Mouse (Mus musculus): ENCODE results near the gene Csrnp1. TPM values are rescaled to one million over a fixed set of nuclear protein-coding genes. Genes with fewer than 3 reads are reported as not detected.

Gene Csrnp1
- 10 to 100 TPM in 1 of 2 experiments, 1 to 10 TPM in 1; 5.9 to 12.0 TPM for total RNA-seq (2021)
- long read RNA-seq, experiment 1: 0 reads
- long read RNA-seq, experiment 2: 0 reads

DNA sequence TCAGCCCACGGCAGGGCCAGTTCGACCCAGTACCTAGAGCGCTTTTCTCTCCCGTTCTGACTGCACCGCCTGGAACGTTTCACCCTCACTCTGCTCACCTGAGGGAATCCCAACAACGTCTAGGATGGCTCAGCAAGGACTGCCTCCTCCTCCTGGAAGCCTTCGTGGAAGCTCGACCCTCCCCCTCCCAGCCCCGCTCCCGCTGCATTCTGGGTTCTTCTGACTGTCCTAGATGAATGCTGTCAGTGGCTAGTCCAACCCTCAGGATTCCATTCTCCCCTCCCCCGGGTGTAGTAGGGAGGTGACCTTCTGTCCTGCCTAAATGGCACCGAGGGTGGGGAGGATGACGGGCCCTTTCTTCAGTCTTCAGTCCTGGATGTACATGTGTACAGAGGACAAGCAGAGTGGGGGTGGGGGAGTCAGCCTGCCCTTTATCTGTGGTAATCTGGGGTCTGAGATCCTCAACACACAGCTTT is at the start of gene Csrnp1:
Gene Csrnp1 (minus strand): TSS at position 123 of the 476 bp plus-strand sequence.
- peak within 1 kb of the TSS; percentile 96 for H3K27ac ChIP-seq
- H3K4me3 ChIP-seq: peak within 1 kb of the TSS; percentile 98
- intact Hi-C loops (cut with DNase I): no loop called here
- TF ChIP-seq CTCF (IDR thresholded peaks at IDR 0.05): no peak
- no peak for DNase-seq

DNA sequence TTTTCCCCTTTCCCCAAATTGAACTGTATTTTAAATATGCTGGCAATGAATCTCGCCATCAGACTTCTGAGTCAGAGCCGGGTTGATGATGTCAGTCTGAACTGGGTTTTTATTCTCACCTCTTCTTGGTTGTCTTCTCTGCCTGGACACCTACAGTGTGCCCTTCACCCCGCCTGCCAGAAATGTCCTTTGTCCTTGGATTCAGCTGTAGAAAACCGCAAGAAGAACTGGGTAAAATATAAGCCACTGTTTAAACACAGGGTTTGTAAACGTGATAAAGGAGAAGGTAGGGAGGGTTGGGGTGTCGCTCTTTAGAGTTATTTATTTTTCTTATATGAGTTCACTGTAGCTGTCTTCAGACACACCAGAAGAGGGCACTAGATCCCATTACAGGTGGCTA is 48.3 kb upstream of the Csrnp1 start:
- no peak for TF ChIP-seq CTCF (IDR thresholded peaks at IDR 0.05)
- intact Hi-C loops (cut with DNase I): no loop called here
- no peak for DNase-seq
- Histone ChIP-seq H3K4me3 (no peak overlapping the region), H3K27ac (no peak overlapping the region)

DNA sequence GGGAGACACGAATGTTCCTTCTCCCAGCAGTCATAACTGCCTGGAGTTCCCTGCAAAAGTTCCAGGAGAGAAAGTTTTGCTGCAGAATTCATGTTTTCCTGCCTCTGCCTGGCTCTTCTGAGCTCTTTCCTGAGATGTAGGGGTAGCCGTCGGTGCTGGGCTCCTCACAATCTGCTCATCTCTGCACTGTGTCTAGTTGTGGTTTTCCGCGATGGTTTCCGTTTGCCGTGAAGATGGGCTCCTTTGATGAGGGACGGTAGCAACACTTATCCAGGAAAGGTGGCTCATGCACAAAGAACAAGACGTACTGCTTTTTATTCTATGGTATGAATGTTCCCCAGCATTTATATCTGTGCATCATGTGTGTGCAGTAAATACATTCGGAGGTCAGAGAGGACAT is 46.0 kb upstream of the Csrnp1 start:
- no peak for DNase-seq
- intact Hi-C loops (cut with DNase I): no loop called here
- no peak overlapping the region for H3K4me3 ChIP-seq
- TF ChIP-seq CTCF (IDR thresholded peaks at IDR 0.05): no peak
- no peak overlapping the region for H3K27ac ChIP-seq

DNA sequence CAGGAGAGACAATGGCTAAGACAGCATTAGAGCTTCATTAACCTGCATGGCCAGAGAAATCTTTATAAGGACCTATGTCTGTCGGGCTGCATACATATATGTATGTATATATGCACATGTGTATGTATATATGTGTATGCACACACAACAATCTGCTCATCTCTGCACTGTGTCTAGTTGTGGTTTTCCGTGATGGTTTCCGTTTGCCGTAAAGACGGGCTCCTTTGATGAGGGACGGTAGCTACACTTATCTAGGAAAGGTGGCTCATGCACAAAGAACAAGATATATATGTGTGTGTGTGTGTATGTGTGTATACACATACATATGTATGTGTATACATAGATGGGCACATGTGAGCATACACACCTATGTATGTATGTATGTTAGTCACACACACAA is 45.4 kb upstream of the Csrnp1 start:
- H3K27ac ChIP-seq: no peak overlapping the region
- intact Hi-C loops (cut with DNase I): no loop called here
- H3K4me3 ChIP-seq: no peak overlapping the region
- DNase-seq: no peak
- no peak for TF ChIP-seq CTCF (IDR thresholded peaks at IDR 0.05)

GRCm38 (mm10) chr9:120027401-120028151 is 43.1 kb upstream of the Csrnp1 start:
- Histone ChIP-seq H3K4me3 (peak overlapping the region; percentile 52), H3K27ac (peak overlapping the region; percentile 91)
- peak; percentile 80 for DNase-seq
- TF ChIP-seq CTCF (IDR thresholded peaks at IDR 0.05): peak; percentile 73
- intact Hi-C loops (cut with DNase I): loop anchor here (1.0 kb wide), 2 partner anchors 46 to 71 kb away; no protein-coding TSS in a partner anchor

GRCm38 (mm10) chr9:120024625-120025024 is 40.2 kb upstream of the Csrnp1 start:
- TF ChIP-seq CTCF (IDR thresholded peaks at IDR 0.05): no peak
- Histone ChIP-seq H3K4me3 (no peak overlapping the region), H3K27ac (peak overlapping the region; percentile 99)
- intact Hi-C loops (cut with DNase I): no loop called here
- no peak for DNase-seq

DNA sequence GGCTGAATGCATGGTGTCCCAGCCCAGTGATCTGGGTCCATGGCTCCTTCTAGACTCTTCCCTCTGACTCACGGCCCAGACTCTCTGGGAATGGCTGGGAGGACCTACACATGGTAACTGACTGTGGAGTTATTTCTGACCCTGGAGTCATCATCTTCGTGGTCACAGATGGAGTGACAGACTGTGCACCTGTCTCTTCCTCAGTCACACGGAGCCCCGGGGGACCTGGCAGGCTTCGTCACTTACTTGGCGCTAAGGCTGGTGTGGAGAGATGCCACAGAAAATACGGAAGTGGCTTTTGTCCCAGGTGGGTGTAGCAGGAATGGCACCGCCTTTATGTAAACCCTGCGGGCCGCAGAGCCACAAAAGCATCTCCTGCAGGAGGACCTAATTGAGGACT is 39.7 kb upstream of the Csrnp1 start:
- intact Hi-C loops (cut with DNase I): no loop called here
- H3K27ac ChIP-seq: peak overlapping the region; percentile 99
- DNase-seq: peak; percentile 80
- H3K4me3 ChIP-seq: peak overlapping the region; percentile 82
- no peak for TF ChIP-seq CTCF (IDR thresholded peaks at IDR 0.05)

DNA sequence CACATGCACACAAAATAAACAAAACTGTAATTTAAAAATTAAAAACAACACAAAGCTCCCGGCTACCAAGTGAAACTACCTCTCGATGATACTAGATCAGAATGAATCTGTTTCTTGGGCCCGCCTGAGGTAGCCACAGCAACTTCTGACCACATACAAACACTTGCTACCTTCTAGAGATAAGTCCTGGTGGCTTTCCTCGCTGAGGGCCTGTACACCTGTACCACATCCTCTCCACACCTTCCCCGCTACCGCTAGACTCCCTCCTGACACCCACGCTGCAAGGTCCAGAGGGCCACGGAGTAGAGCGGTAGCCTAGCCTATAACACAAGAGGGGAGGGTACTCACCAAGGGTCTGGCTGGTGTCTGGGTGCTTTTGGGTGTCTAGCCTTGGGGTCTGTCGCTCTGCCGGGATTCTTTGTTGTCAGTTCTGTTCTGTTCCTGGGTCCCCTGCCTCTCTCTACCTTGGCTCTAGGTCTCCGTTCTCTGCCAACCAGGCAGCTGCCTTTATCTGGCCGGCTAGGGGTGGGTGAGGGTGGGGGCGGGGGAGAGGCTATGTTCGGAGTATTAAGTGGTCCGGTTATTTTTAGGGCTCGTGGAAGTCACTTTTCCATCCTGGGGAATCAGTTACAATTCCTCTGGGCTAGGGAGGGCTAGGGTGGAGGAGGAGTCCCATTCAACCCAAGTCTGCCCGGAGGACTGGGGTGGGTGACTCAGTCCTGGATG is 38.8 kb upstream of the Csrnp1 start, which contains the start of gene Xirp1:
Gene Xirp1 (minus strand): TSS at position 513 of the 726 bp plus-strand sequence.
- DNase-seq: peak; percentile 71
- TF ChIP-seq CTCF (IDR thresholded peaks at IDR 0.05): no peak
- H3K27ac ChIP-seq: peak within 1 kb of the TSS; percentile 99
- intact Hi-C loops (cut with DNase I): no loop called here
- H3K4me3 ChIP-seq: peak within 1 kb of the TSS; percentile 82

GRCm38 (mm10) chr9:120021164-120021563 is 36.7 kb upstream of the Csrnp1 start:
- DNase-seq: no peak
- intact Hi-C loops (cut with DNase I): no loop called here
- Histone ChIP-seq H3K4me3 (peak overlapping the region; percentile 82), H3K27ac (peak overlapping the region; percentile 99)
- TF ChIP-seq CTCF (IDR thresholded peaks at IDR 0.05): no peak

GRCm38 (mm10) chr9:120020285-120020890 is 35.9 kb upstream of the Csrnp1 start:
- Histone ChIP-seq H3K4me3 (peak overlapping the region; percentile 82), H3K27ac (peak overlapping the region; percentile 99)
- DNase-seq: peak; percentile 85
- intact Hi-C loops (cut with DNase I): no loop called here
- peak; percentile 84 for TF ChIP-seq CTCF (IDR thresholded peaks at IDR 0.05)

DNA sequence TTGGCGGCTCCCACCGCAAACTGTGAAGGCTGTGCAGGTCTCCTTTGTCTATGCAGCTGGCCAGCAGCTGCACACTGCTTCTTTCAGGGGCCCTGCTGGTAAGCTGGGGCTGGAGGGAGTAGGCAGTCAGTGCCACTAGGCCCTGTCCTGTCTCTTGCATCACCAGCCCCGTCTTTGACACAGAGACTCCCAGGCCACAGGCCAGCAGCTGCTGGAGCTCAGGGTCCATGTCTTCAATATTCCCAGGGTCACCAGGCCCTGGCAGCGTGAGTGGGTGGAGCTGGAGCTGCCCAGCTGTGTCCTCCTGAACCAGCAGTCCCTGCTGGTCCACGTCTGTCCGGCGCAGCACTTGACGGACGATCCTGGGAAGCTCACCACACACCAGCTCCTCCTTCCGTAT is 32.5 kb upstream of the Csrnp1 start:
- TF ChIP-seq CTCF (IDR thresholded peaks at IDR 0.05): no peak
- H3K4me3 ChIP-seq: no peak overlapping the region
- no peak for DNase-seq
- no peak overlapping the region; the same call in 1 of the 2 replicates for H3K27ac ChIP-seq
- intact Hi-C loops (cut with DNase I): no loop called here

- intact Hi-C loops (cut with DNase I): no loop called here
- no peak for TF ChIP-seq CTCF (IDR thresholded peaks at IDR 0.05)
Observed at GRCm38 (mm10) chr9:120014828-120015227, 30.4 kb upstream of the Csrnp1 start.

More at GRCm38 (mm10) chr9:120014828-120015227, 30.4 kb upstream of the Csrnp1 start:
- H3K27ac ChIP-seq: peak overlapping the region; percentile 35
- DNase-seq: no peak
- no peak overlapping the region for H3K4me3 ChIP-seq
